Comparison of ENCODE assay signal across 9 mouse cellular contexts in genomic region chr10:43052462-43052861, GRCm38 (mm10).
DNase-seq lines count a peak whose midpoint lies in the region; ATAC-seq and TF ChIP-seq lines count a peak whose summit lies in the region.
"Had no signal": no experiment of that assay in that cellular context is flagged by ENCODE, and none has a peak within 500 bp of the region (broad histone marks: within the 10 kb centered on the region; RNA-seq: fewer than 3 reads in every experiment).

No protein-coding gene starts in this region.

- H3K4me2 ChIP-seq in forebrain, embryonic 14.5 days (ENCODE audit: low read length) = no peak overlapping the region
- no peak overlapping the region for H3K4me2 ChIP-seq in forebrain, embryonic 12.5 days
- H3K4me2 ChIP-seq in lung, embryonic 14.5 days = no peak overlapping the region
- H3K4me2 ChIP-seq: neural tube, embryonic 13.5 days had no signal

- no peak overlapping the region for H3K4me3 ChIP-seq in forebrain, embryonic 14.5 days (ENCODE audit: low read depth, low read length)
- H3K4me3 ChIP-seq in forebrain, embryonic 12.5 days (replicated peaks) = no peak overlapping the region
- no peak overlapping the region for H3K4me3 ChIP-seq in lung, embryonic 14.5 days (ENCODE audit: low read depth, low read length)
- H3K4me3 ChIP-seq: neural tube, embryonic 13.5 days had no signal

- H3K27ac ChIP-seq in forebrain, embryonic 14.5 days (ENCODE audit: low read depth, low read length) = no peak overlapping the region
- no peak overlapping the region; the same call in 1 of the 2 replicates for H3K27ac ChIP-seq in forebrain, embryonic 12.5 days
- H3K27ac ChIP-seq in lung, embryonic 14.5 days (ENCODE audit: low read depth) = no peak overlapping the region
- H3K27ac ChIP-seq: neural tube, embryonic 13.5 days had no signal

- no peaks in the 10 kb centered on the region for H3K36me3 ChIP-seq in forebrain, embryonic 14.5 days (ENCODE audit: control insufficient read depth, insufficient read depth, low read length)
- no peaks in the 10 kb centered on the region for H3K36me3 ChIP-seq in forebrain, embryonic 12.5 days (replicated peaks)
- H3K36me3 ChIP-seq in lung, embryonic 14.5 days (ENCODE audit: insufficient read depth) = no peaks in the 10 kb centered on the region
- H3K36me3 ChIP-seq: neural tube, embryonic 13.5 days had no signal

- H3K9ac ChIP-seq in forebrain, embryonic 14.5 days (ENCODE audit: low read length) = no peak overlapping the region
- H3K9ac ChIP-seq in forebrain, embryonic 12.5 days = no peak overlapping the region
- H3K9ac ChIP-seq in lung, embryonic 14.5 days = no peak overlapping the region
- H3K9ac ChIP-seq: neural tube, embryonic 13.5 days had no signal

- peak; percentile 44 for TF ChIP-seq CTCF in lung, embryonic 14.5 days (IDR thresholded peaks at IDR 0.05; ENCODE audit: low read depth)

- WGBS in forebrain, embryonic 14.5 days = 42% methylated on average over 5 of the region's 5 CpGs
- 48% methylated on average over 5 of the region's 5 CpGs for WGBS in forebrain, embryonic 12.5 days
- WGBS in lung, embryonic 14.5 days = 49% methylated on average over 5 of the region's 5 CpGs

- DNase-seq in forebrain, embryonic 14.5 days (ENCODE audit: low spot score) = peak; percentile 58
- peak; percentile 35 for DNase-seq in lung, embryonic 14.5 days
- DNase-seq in lung, postnatal 36 days = no peak
- DNase-seq in ZHBTc4 (ENCODE audit: low read depth, low spot score) = peak; percentile 27
- DNase-seq in gastrocnemius, postnatal 10 days = peak; percentile 56
- DNase-seq in urinary bladder, postnatal 10 days (ENCODE audit: low spot score) = no peak

- no peaks in the 10 kb centered on the region for H3K9me3 ChIP-seq in forebrain, embryonic 14.5 days (replicated peaks; ENCODE audit: control insufficient read depth, low read length)
- H3K9me3 ChIP-seq in forebrain, embryonic 12.5 days = no peaks in the 10 kb centered on the region
- H3K9me3 ChIP-seq in lung, embryonic 14.5 days (ENCODE audit: low read depth, low read length) = no peaks in the 10 kb centered on the region
- H3K9me3 ChIP-seq: neural tube, embryonic 13.5 days had no signal

- H3K4me1 ChIP-seq in forebrain, embryonic 14.5 days (ENCODE audit: control insufficient read depth, insufficient read depth, low read length) = no peaks in the 10 kb centered on the region
- peaks cover 11% of the 10 kb centered on the region for H3K4me1 ChIP-seq in forebrain, embryonic 12.5 days
- H3K4me1 ChIP-seq in lung, embryonic 14.5 days (ENCODE audit: insufficient read depth) = no peaks in the 10 kb centered on the region

- ATAC-seq in forebrain, embryonic 14.5 days = peak; percentile 54; the same call in 1 of the 2 replicates
- no peak for ATAC-seq in forebrain, embryonic 12.5 days (ENCODE audit: low FRiP score)
- no peak for ATAC-seq in lung, embryonic 14.5 days (ENCODE audit: insufficient read depth)
- no peak for ATAC-seq in megakaryocyte-erythroid progenitor cell, adult 5-6 weeks (replicated peaks; ENCODE audit: low FRiP score, low TSS enrichment, poor library complexity, severe bottlenecking)

- H3K27me3 ChIP-seq in forebrain, embryonic 14.5 days (replicated peaks; ENCODE audit: control insufficient read depth, insufficient read depth, low read length) = no peaks in the 10 kb centered on the region
- H3K27me3 ChIP-seq in forebrain, embryonic 12.5 days = no peaks in the 10 kb centered on the region
- no peaks in the 10 kb centered on the region for H3K27me3 ChIP-seq in lung, embryonic 14.5 days (ENCODE audit: insufficient read depth, low read length)
- H3K27me3 ChIP-seq: neural tube, embryonic 13.5 days had no signal

Comparison
In these comparisons a context has a peak if more than half of its experiments do, and no peak if none do; other contexts are left out.
1. DNase-seq: peak in forebrain, embryonic 14.5 days (single experiment), lung, embryonic 14.5 days (single experiment), ZHBTc4 (single experiment) and gastrocnemius, postnatal 10 days (single experiment); none in lung, postnatal 36 days (single experiment) and urinary bladder, postnatal 10 days (single experiment).